Mouse (Mus musculus) B cell, adult 2 months (primary cell): ENCODE data around the gene Olfr539.
"Not testable (repeated sequence)": the region's sequence is repeated elsewhere in the genome, so short reads cannot be mapped to it uniquely, and the experiment has no call there.

Experiments used
- DNase-seq, 2 experiments: peaks; one replicate each; pipeline ENCODE4 v3.0.0; 2022

The Olfr539 gene

DNA sequence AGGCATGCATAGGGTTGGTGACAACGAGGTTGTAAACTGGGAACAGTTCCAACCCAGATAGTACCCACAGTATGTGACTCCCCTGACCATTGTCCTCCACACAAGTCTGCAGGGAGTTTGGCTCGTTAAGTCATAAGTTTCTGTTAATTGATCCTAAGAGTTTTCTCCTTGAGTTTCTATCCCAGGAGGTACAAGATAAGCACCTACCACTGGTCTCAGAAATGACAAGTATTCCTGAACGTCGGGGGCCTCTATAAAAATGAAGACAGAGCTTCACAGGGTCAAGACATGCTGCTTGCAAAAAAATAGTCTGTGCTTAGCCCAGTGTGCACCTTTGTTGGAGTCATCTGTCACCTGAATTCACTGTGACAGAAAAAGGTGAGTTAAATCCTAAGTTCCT is at the start of gene Olfr539:
Gene Olfr539, plus strand, starts transcription at position 301 of the 400 bp plus-strand sequence.
- DNase-seq = no peak

DNA sequence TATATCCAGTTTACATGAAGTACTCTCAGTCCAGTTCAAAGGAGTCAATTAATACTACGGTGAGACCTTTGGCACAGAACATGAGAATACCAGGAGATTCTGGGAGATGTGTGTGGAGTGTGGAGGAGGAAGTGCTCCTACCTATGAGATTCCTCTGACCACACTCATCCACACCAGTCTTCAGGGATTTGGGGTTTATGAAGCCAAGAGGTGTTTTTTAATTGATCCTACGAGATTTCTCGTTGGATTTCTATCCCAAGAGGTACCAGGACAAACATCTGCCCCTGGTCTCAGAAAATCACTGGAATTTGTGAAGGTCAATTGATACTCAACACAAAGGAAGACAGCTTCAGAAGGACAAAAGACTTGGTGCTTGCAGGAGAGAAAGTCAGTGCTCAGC is 31.1 kb upstream of the Olfr539 start, which contains the start of gene Olfr61:
Gene Olfr61, plus strand, starts transcription at position 301 of the 400 bp plus-strand sequence.
- not testable (repeated sequence) for DNase-seq

DNA sequence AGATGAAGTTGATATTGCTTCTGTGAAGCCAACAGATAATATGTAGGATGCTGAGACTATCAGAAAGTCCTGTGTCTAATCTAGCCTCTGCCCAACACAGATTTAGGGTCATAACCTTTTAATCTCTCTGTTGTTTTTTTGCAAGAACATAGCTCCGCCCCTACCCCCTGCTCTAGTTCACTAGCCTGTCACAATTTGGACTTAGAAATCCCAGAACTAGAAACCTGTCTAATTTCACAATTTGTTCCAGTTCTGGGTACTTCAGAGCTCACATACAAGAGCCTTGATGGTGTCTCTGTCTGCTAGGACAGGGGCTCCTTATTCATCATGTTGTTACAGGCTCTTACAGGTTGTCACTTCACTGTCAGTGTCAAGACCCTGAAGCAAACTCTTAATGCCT is 29.2 kb upstream of the Olfr539 start:
- DNase-seq = no peak

DNA sequence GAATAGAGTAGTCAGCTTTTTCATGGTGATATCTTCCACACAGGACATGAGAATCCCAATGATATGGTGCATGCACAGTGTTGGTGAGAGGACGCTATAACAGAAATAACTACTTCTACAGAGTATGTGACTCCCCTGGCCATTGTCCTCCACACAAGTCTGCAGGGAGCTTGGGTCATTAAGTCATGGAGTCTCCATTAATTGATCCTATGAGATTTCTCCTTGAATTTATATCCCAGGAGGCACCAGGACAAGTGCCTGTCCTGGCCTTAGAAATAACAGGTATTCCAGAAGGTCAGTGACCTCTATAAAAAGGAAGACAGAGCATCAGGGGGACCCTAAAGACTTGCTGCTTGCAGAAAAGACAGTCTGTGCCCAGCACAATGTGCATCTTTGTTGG is 13.6 kb upstream of the Olfr539 start, which contains the start of gene Olfr53:
Gene Olfr53, plus strand, starts transcription at position 301 of the 400 bp plus-strand sequence.
- no peak for DNase-seq

DNA sequence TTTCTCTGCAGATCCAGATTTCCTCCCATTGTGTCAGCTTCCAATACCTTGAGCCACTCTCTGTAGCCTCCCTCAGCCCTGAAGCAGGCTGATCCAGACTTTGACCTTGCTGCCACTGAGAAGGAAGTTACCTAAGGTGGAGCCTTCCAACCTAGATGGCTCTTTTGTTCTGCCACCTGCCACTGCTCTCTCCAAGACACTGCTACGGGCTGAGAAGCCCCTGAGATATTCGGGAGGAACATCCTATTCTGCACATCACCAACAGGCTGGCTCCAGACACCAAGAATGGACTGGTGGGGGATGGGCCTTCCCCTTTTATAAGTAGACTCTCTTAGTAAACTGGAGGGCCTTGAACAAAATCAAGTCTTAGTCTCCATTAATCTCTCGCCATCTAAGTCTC is 11.0 kb downstream of the Olfr539 start:
- DNase-seq = not testable (repeated sequence)

DNA sequence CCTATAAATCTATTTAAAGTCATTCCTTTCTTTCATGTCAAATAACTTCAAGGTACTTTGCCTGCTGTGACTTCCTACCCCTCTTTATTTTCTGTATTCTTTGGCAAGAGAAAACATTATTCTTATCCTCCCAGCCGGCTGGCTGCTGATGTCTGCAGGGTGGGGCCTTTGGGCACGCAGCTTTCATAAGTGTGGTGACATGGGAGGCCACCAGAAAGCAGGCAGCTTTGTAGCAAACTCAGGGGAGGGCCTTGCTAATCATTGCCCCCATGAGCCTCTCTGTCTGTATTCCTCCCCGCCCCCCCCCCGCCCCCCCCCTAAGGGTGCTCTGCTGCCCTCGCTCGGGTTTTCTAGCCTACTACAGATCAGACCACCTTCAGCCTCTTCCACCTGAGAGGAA is 16.1 kb downstream of the Olfr539 start:
- DNase-seq = no peak

DNA sequence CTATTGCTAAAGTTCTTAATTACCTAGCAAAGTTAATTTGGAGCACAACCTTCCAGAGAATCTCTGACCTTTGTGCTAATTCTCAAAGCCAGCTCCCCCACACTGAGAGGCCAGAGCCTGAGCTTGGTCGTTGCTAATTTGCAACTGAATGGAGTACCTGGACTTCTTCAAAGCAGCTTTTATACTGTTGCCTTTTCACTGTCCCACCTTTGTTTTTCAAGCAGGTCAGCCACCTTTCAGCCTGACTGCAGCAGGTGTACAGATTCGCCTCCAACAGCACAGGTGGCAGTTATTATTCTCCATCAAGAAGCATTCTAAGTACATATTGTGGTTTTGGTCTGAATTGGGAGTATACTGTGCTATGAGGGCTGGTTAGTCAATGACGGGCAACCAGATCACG is 19.9 kb downstream of the Olfr539 start:
- DNase-seq = not testable (repeated sequence)

DNA sequence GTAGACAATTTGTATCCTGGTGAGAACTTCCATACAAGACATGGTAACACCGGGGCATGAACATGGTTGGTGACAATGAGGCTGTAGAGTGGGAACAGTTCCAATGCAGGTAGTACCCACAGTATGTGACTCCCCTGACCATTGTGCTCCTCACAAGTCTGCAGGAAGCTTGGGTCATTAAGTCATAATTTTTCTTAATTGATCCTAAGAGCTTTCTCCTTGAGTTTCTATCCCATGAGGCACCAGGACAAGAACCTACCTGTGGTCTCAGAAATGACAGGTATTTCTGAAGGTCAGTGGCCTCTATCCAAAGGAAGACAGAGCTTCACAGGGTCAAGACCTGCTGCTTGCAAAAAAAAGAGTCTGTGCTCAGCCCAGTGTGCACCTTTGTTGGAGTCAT is 21.9 kb downstream of the Olfr539 start, which contains the start of gene Olfr45:
Gene Olfr45, plus strand, starts transcription at position 301 of the 400 bp plus-strand sequence.
- DNase-seq = no peak

DNA sequence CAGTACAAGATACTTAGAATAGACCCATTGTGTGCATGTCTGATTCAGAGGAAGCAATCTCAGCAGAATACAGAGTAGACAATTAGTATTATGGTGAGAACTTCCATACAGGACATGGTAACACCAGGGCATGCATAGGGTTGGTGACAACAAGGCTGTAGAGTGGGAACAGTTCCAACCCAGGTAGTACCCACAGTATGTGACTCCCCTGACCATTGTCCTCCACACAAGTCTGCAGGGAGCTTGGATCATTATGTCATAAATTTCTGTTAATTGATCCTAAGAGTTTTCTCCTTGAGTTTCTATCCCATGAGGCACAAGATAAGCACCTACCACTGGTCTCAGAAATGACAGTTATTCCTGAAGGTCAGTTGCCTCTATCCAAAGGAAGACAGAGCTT is 37.2 kb downstream of the Olfr539 start, which contains the start of gene Olfr541:
Gene Olfr541, plus strand, starts transcription at position 301 of the 400 bp plus-strand sequence.
- no peak for DNase-seq

DNA sequence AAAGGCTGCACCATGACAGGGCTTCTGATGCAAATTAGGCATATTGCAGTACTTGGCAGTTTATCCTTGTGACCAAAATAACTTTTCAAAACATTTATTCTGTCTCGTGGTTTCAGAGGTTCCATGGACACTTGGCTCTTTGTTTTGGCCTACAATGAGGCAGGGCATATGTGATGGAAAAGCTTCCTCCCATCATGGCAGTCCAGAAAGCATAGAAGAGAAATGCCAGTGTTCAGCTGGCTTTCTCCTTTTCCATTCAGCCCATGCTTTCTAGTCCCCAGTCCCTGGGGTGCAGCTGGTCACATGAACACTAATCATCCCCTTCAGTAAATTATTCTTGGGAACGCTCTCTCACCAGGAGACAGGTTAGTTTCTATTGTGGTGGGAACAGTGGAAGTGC is 46.6 kb downstream of the Olfr539 start:
- DNase-seq = no peak

DNA sequence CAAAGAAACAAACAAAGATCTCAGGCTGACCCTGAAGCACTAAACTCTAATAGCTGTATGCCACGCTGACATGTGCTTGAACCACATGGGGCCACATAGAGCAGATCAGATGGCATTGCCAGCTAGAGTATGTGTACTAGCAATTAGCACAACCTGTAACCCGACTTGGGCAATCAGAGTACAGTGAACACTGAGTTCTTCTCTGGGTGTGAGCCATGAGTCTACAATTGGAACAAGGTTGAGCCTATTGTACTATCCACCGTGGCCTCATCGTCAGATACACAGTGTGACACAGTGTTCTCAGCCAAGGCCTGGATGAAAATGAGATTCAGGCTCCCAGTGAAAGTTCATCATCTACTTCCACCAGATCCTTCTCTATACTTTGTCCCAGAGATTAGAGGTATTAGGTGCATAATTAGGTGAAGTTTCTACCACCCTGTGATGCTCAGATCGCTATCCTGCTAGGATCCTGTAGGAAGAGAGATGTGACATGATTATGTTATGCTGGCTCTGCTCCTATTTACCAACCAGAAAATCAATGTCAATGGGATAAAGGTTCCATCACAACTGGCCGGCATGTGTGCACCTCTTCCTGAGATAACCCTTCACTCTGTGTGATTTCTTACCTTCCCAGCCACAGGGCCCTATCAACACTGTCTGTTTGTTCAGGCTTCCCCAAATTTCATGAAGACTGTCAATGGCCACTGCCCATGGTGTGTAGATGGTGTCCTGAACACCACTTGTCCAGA is 48.0 kb downstream of the Olfr539 start:
- no peak for DNase-seq

DNA sequence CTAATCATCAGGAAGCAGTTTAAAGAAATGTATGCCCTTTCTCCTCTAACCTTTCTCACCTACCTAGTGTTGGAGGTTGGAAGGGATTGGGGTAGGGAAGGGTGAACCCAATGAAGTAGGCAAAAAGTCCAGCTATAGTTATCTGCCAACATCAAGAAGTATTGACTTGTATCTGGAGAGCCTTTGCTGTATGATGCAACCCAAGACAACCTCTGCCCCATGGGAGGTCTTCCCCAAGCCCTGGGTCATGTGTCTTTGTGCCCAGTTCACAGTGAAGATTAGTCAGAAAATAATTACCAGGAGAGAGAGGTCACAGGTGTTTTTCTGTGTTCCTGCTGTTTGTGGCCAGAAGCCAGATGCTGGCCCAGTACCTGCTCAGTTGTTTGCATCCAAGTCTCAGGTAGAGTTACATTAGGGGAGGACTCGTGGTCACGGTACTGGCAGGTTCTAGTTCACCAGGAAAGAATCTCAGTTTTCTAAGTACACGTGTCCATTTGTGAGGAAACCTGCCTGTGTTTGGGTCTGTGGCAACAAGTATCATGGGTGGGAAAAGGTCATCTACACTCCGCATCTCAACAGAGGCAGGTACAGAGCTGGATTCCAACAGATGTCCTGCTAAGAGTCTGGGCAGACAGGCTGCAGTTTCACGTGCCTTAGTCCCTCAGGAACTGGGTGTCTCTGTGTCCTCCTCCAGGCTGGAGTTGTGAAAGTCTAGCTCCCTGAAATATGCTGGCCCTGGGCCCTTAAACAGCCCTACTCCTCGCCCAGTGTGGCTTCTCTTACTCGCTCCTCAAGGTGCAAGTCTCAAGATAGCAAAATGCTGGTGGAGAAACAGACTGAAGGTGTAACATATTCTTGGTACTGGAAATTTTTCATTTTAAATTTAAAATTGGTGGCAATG is 57.7 kb downstream of the Olfr539 start:
- no peak for DNase-seq

DNA sequence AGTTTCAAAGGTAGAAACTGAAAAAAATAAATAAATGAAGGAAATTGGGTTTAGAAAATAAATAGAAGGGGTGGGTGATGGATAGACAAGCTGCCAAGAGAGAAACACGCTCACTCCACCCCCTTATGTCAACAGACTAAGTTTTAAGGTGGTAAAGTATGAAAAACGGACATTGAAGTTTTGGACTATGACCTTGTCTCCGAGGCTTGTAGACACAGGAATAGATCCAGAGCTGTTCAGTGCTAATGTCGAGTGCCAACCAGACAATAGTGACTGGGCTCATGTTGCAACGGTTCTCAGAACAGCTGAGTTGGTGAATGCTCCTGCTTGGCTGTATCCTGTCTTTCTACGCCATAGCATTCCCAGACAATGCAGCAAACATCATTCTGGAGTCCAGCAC is 61.4 kb downstream of the Olfr539 start:
- no peak for DNase-seq

DNA sequence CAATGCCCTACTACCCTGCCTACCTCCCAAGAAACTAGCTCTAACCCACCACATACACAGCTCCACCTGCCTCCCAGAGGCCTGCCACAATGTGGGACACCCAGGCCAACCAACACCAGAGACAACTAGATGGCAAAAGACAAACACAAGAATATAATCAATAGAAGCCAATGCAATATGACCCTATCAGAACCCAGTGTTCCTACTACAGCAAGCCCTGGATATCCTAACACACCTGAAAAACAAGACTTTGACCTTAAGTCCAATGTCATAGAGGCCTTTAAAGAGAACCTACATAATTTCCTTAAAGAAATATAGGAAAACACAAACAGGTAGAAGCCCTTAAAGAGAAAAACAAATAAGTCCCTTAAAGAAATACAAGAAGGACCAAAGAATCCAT is 65.8 kb downstream of the Olfr539 start:
- no peak for DNase-seq
